Mouse (Mus musculus) cortical plate, adult 2 months (tissue): ENCODE measurements around the gene 9930111J21Rik2.

Experiments
- CTCF ChIP-seq: fragments of 200-500 bp; IDR thresholded peaks from 2 replicates; pipeline ENCODE4 v1.5.1; 2011; ENCODE audit warnings: mild to moderate bottlenecking, control low read depth, low read length; ENCODE audit not compliant: insufficient read depth; ENCODE audit errors: extremely low read depth
- POLR2A ChIP-seq: fragments of 200-500 bp; IDR thresholded peaks from 2 replicates; pipeline ENCODE4 v1.6.1; 2011; ENCODE audit warnings: mild to moderate bottlenecking, low read length, control low read depth; ENCODE audit not compliant: insufficient read depth; ENCODE audit errors: extremely low read depth

GRCm38 (mm10) chr11:49092786-49093185 lies 41.7 kb upstream of the 9930111J21Rik2 start:
- TF ChIP-seq CTCF (no peak), POLR2A (no peak)
